Mouse (Mus musculus): ENCODE data around the gene Copg1. TPM values are rescaled to one million over a fixed set of nuclear protein-coding genes. Genes with fewer than 3 reads are reported as not detected.

Copg1 gene
- polyA plus RNA-seq, 1 experiment from 2014 or later: 177 TPM

DNA sequence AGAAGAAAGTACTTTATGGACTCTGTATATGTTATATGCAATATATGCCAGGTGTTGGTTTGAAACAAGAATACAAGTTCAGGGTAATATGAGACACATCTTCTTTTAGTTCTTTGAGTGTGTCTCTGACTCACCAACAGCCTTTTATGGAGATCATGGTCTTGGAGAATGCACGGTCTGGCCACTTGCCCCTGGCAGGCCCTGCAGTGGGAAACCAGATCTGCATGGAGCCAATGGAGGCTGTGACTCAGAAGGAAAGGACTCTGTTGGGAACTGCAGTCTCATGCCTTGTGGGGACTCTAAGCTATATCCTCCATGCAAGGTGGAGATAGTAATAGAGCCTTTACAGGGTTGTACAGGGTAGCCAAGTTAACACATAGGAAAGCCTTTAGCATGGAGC, 12.5 kb upstream of the Copg1 start:
- Histone ChIP-seq H3K27me3 (ENCODE audit: insufficient read depth, low read length) (no peaks in the 10 kb centered on the region), H3K27ac (ENCODE audit: low read depth) (no peak overlapping the region), H3K4me2 (no peak overlapping the region), H3K4me1 (ENCODE audit: insufficient read depth) (no peaks in the 10 kb centered on the region), H3K9ac (no peak overlapping the region), H3K36me3 (ENCODE audit: insufficient read depth) (no peaks in the 10 kb centered on the region), H3K4me3 (ENCODE audit: low read depth, low read length) (no peak overlapping the region), H3K9me3 (ENCODE audit: low read depth, low read length) (no peaks in the 10 kb centered on the region)
- TF ChIP-seq CTCF (IDR thresholded peaks at IDR 0.05; ENCODE audit: low read depth): no peak
- 66% methylated on average over 1 of the region's 1 CpGs for WGBS
- DNase-seq: no peak
- no peak for ATAC-seq (ENCODE audit: insufficient read depth)

DNA sequence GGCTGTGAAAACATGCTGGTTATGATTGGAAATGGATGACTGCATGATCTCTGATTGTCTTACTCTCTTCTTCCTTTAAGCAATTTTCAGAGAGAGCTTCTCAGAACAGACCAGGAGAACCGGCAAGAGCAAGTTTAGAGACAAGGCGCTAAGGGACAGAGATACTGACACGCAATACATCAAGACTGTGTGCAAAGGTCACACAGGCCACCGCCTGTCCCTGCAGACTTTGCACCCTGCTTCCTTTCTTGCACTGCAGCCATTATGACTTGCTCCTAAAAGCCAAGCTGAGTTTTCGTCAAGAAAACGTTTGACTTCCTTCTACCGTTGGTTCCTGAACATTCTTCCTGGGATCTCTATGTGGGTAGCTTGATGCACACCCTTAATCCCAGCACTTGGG, 12.1 kb upstream of the Copg1 start:
- Histone ChIP-seq H3K9ac (no peak overlapping the region), H3K36me3 (ENCODE audit: insufficient read depth) (no peaks in the 10 kb centered on the region), H3K4me3 (ENCODE audit: low read depth, low read length) (no peak overlapping the region), H3K27me3 (ENCODE audit: insufficient read depth, low read length) (no peaks in the 10 kb centered on the region), H3K9me3 (ENCODE audit: low read depth, low read length) (no peaks in the 10 kb centered on the region), H3K4me2 (no peak overlapping the region), H3K27ac (ENCODE audit: low read depth) (no peak overlapping the region), H3K4me1 (ENCODE audit: insufficient read depth) (no peaks in the 10 kb centered on the region)
- no peak for TF ChIP-seq CTCF (IDR thresholded peaks at IDR 0.05; ENCODE audit: low read depth)
- ATAC-seq (ENCODE audit: insufficient read depth): no peak
- WGBS: 71% methylated on average over 7 of the region's 7 CpGs
- no peak for DNase-seq

DNA sequence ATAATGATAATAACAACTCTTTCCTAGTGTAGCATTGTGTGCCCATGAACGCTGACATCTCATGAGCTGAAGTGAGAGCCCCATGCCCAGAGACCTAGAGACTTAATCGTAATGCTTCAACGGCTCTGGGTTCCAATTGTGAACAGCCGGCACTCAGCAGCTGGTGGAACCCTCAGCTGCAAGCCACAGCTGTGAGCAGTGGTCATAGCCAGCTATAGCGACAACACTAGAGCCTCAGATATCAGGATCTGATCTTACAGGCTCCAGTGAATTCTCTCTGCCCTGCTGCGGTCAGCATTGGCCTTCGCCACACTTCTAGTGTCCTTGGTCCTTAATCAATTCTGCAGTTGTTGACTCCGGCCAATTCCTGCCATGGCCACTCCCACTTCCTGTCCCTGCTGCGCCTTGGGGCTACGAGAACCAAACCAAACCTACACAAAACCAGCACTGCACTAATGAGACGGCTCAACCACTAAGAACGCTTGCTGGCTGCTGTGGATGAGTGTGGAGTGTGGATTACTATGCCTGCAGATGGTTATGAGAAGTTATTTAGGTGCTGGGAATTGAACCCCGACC, 11.5 kb upstream of the Copg1 start:
- 71% methylated on average over 13 of the region's 13 CpGs for WGBS
- Histone ChIP-seq H3K4me3 (ENCODE audit: low read depth, low read length) (no peak overlapping the region), H3K9me3 (ENCODE audit: low read depth, low read length) (no peaks in the 10 kb centered on the region), H3K36me3 (ENCODE audit: insufficient read depth) (no peaks in the 10 kb centered on the region), H3K4me2 (no peak overlapping the region), H3K27ac (ENCODE audit: low read depth) (no peak overlapping the region), H3K27me3 (ENCODE audit: insufficient read depth, low read length) (no peaks in the 10 kb centered on the region), H3K9ac (no peak overlapping the region), H3K4me1 (ENCODE audit: insufficient read depth) (no peaks in the 10 kb centered on the region)
- DNase-seq (peak; percentile 51), ATAC-seq (ENCODE audit: insufficient read depth) (no peak; the same call in 1 of the 2 replicates)
- TF ChIP-seq CTCF (IDR thresholded peaks at IDR 0.05; ENCODE audit: low read depth): no peak

DNA sequence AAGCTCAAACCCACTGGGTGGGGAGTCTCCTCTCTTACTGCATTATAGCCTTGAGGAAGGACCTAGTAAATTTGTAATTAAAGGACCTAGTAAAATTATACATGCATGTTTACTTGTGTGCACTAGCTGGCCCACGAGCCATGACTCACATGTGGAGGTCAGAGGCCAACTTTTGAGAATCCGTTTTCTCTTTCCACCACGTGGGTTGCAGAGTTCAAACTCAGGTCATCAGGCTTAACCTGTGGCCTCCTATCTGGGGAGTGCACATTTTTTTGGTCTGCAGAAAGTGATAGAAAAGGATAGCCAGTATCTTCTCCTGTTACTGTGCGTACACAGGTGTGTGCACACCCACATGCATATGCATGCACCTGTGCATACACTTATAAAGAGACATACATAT, 8.6 kb upstream of the Copg1 start:
- Histone ChIP-seq H3K9ac (no peak overlapping the region), H3K4me3 (ENCODE audit: low read depth, low read length) (no peak overlapping the region), H3K9me3 (ENCODE audit: low read depth, low read length) (no peaks in the 10 kb centered on the region), H3K36me3 (ENCODE audit: insufficient read depth) (no peaks in the 10 kb centered on the region), H3K27me3 (ENCODE audit: insufficient read depth, low read length) (no peaks in the 10 kb centered on the region), H3K4me2 (no peak overlapping the region), H3K27ac (ENCODE audit: low read depth) (no peak overlapping the region), H3K4me1 (ENCODE audit: insufficient read depth) (no peaks in the 10 kb centered on the region)
- 19% methylated on average over 4 of the region's 4 CpGs for WGBS
- ATAC-seq (ENCODE audit: insufficient read depth): no peak
- no peak for TF ChIP-seq CTCF (IDR thresholded peaks at IDR 0.05; ENCODE audit: low read depth)
- no peak for DNase-seq

DNA sequence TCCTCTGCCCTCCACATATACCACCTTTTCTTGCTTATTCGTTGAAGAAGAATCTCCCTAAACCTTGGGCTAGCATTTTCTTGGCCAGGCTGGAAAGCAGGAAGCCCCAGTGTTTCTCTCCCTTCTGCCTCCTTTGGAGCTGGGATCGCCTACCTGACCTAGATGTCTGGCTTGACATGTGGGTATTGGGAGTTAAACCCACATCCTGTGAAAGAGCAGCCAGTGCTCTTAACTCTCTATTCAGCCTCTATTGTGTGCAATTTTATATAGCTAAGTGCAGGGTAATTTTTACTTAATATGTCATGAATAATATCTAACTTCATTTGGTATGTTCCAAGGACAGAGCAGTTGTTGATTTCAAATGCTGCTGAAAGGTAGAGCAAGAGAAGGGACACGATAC, 8.0 kb upstream of the Copg1 start:
- H3K27me3 ChIP-seq (ENCODE audit: insufficient read depth, low read length): no peaks in the 10 kb centered on the region
- H3K4me2 ChIP-seq: no peak overlapping the region
- no peak for DNase-seq
- H3K4me1 ChIP-seq (ENCODE audit: insufficient read depth): no peaks in the 10 kb centered on the region
- no peak overlapping the region for H3K4me3 ChIP-seq (ENCODE audit: low read depth, low read length)
- WGBS: 54% methylated on average over 3 of the region's 3 CpGs
- H3K36me3 ChIP-seq (ENCODE audit: insufficient read depth): no peaks in the 10 kb centered on the region
- H3K9ac ChIP-seq: no peak overlapping the region
- TF ChIP-seq CTCF (IDR thresholded peaks at IDR 0.05; ENCODE audit: low read depth): no peak
- ATAC-seq (ENCODE audit: insufficient read depth): no peak
- no peak overlapping the region for H3K27ac ChIP-seq (ENCODE audit: low read depth)
- H3K9me3 ChIP-seq (ENCODE audit: low read depth, low read length): no peaks in the 10 kb centered on the region

DNA sequence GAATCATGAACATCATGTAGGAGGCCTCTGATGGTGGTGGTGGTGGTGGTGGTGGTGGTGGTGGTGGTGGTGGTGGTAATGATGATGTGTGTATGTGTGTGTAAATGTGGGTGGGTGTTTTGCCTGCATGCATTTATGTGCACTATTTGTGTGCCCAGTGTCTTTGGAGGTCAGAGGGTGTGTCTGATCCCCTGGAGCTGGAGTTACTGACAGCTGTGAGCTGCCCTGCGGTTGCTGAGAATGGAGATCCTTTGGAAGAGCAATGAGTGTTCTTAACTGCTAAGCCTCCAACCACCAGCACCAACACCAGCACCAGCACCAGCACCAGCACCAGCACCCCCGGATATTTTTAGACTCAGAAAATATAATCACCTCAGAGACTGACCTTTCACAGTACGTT, 5.4 kb upstream of the Copg1 start:
- Histone ChIP-seq H3K9me3 (ENCODE audit: low read depth, low read length) (no peaks in the 10 kb centered on the region), H3K36me3 (ENCODE audit: insufficient read depth) (no peaks in the 10 kb centered on the region), H3K4me3 (ENCODE audit: low read depth, low read length) (no peak overlapping the region), H3K27ac (ENCODE audit: low read depth) (no peak overlapping the region), H3K9ac (no peak overlapping the region), H3K27me3 (ENCODE audit: insufficient read depth, low read length) (no peaks in the 10 kb centered on the region), H3K4me1 (ENCODE audit: insufficient read depth) (no peaks in the 10 kb centered on the region), H3K4me2 (no peak overlapping the region)
- DNase-seq (no peak), ATAC-seq (ENCODE audit: insufficient read depth) (no peak)
- 65% methylated on average over 3 of the region's 3 CpGs for WGBS
- no peak for TF ChIP-seq CTCF (IDR thresholded peaks at IDR 0.05; ENCODE audit: low read depth)

DNA sequence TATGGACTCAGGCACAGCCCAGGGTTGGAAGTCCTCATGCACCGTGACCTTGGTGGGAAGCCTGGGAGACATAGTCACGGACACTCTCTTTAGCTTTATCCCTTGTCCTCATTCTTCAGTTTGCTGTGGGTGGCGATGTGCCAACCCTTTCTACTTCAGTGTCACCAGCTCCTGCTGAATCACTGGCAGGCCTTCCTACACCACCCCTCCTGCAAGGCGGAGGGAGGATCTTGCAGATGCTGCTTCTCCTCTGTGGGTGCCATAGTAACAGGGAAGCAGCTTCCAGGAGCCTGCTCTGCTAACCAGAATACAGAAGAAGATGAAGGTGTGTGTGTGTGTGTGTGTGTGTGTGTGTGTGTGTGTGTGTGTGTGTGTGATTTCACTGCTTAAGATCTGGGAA, 4.8 kb upstream of the Copg1 start:
- Histone ChIP-seq H3K4me1 (ENCODE audit: insufficient read depth) (no peaks in the 10 kb centered on the region), H3K4me2 (no peak overlapping the region), H3K9ac (no peak overlapping the region), H3K27ac (ENCODE audit: low read depth) (no peak overlapping the region), H3K27me3 (ENCODE audit: insufficient read depth, low read length) (no peaks in the 10 kb centered on the region), H3K9me3 (ENCODE audit: low read depth, low read length) (no peaks in the 10 kb centered on the region), H3K36me3 (ENCODE audit: insufficient read depth) (no peaks in the 10 kb centered on the region), H3K4me3 (ENCODE audit: low read depth, low read length) (no peak overlapping the region)
- TF ChIP-seq CTCF (IDR thresholded peaks at IDR 0.05; ENCODE audit: low read depth): no peak
- WGBS: 48% methylated on average over 4 of the region's 4 CpGs
- peak; percentile 33 for DNase-seq
- ATAC-seq (ENCODE audit: insufficient read depth): no peak

DNA sequence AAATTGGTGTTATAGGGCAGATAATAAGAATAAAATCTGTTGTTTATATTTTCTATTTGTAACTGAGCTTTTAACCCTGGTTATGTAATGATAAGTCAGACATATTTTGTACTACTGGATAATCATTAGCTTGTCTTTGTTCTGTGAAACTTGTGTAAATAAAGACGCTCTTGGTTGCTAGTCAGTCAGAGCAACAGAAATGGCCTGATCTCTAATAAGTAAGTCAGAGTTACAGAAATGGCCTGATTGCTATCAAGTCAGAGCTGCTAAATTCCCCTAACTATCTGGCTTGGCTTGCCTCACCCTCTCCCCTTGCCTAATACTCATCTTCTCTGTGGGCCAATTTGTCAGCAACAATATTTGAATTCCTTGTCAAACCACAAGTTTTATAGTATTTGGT, 893 bp upstream of the Copg1 start:
- Histone ChIP-seq H3K4me1 (ENCODE audit: insufficient read depth) (peaks cover 6% of the 10 kb centered on the region; the same call in 1 of the 2 replicates), H3K4me2 (no peak overlapping the region), H3K27ac (ENCODE audit: low read depth) (no peak overlapping the region), H3K4me3 (ENCODE audit: low read depth, low read length) (no peak overlapping the region), H3K36me3 (ENCODE audit: insufficient read depth) (peaks cover 29% of the 10 kb centered on the region), H3K9me3 (ENCODE audit: low read depth, low read length) (no peaks in the 10 kb centered on the region), H3K27me3 (ENCODE audit: insufficient read depth, low read length) (no peaks in the 10 kb centered on the region), H3K9ac (no peak overlapping the region)
- 37% methylated on average over 1 of the region's 1 CpGs for WGBS
- DNase-seq: no peak
- no peak for TF ChIP-seq CTCF (IDR thresholded peaks at IDR 0.05; ENCODE audit: low read depth)
- ATAC-seq (ENCODE audit: insufficient read depth): no peak

Data from lung, embryonic 14.5 days (tissue).